Mouse (Mus musculus) midbrain, embryonic 14.5 days (tissue): ENCODE measurements around the gene Gbp4. TPM values are rescaled to one million over a fixed set of nuclear protein-coding genes. Genes with fewer than 3 reads are reported as not detected.
"Not testable (repeated sequence)": the region's sequence is repeated elsewhere in the genome, so short reads cannot be mapped to it uniquely, and the experiment has no call there.

Experiments used
- ATAC-seq: fragments of 200-750 bp; cut with Nextera tagmentation; 2 replicates; pipeline ENCODE4 v1.8.0; 2017; ENCODE audit warnings: moderate number of reproducible peaks, moderate library complexity; ENCODE audit not compliant: low FRiP score, low TSS enrichment
- DNase-seq: peaks from one replicate; pipeline ENCODE4 v3.0.0-alpha.2; 2015
- H3K27ac ChIP-seq: fragments of 300-500 bp; sonication (generic); replicated peaks from 2 replicates; pipeline ENCODE4 v1.5.1; 2014; ENCODE audit warnings: mild to moderate bottlenecking, low read depth, low read length, moderate library complexity
- H3K27me3 ChIP-seq: fragments of 300-500 bp; sonication (generic); 2 replicates; pipeline ENCODE4 v1.6.1; 2014; ENCODE audit warnings: low read length, control low read depth, mixed read lengths; ENCODE audit not compliant: control insufficient read depth, insufficient read depth
- H3K36me3 ChIP-seq: fragments of 300-500 bp; sonication (generic); 2 replicates; pipeline ENCODE4 v1.6.1; 2014; ENCODE audit warnings: low read length, control low read depth; ENCODE audit not compliant: control insufficient read depth, insufficient read depth
- H3K4me1 ChIP-seq: fragments of 300-500 bp; sonication (generic); 2 replicates; pipeline ENCODE4 v1.6.1; 2014; ENCODE audit warnings: mild to moderate bottlenecking, antibody characterized with exemption, low read length, control low read depth; ENCODE audit not compliant: control insufficient read depth, insufficient read depth
- H3K4me2 ChIP-seq: fragments of 300-500 bp; sonication (generic); 2 replicates; pipeline ENCODE4 v1.6.1; 2014; ENCODE audit warnings: mild to moderate bottlenecking, low read length, moderate library complexity
- H3K4me3 ChIP-seq: fragments of 300-500 bp; sonication (generic); replicated peaks from 2 replicates; pipeline ENCODE4 v1.5.1; 2014; ENCODE audit warnings: low read depth, low read length
- H3K9ac ChIP-seq: fragments of 300-500 bp; sonication (generic); replicated peaks from 2 replicates; pipeline ENCODE4 v1.6.1; 2014; ENCODE audit warnings: mild to moderate bottlenecking, low read length, moderate library complexity
- H3K9me3 ChIP-seq: fragments of 300-500 bp; sonication (generic); 2 replicates; pipeline ENCODE4 v1.6.1; 2016; ENCODE audit warnings: low read length, control low read depth, mixed read lengths; ENCODE audit not compliant: control insufficient read depth
- WGBS: fragments of 180-500 bp; shearing (Covaris S2); extraction: QIAGEN DNeasy Blood & Tissue Kit; methylation state at CpG from one replicate; pipeline ENCODE4 v1.1.7; 2014; 5-methylcytosine and 5-hydroxymethylcytosine counted together
- polyA plus RNA-seq: library from polyadenylated mRNA; unstranded; fragments of >200 nt; fragmentation: Nextera tagmentation; extraction: Ambion mirVana; gene quantifications from 2 replicates; pipeline ENCODE4 v1.2.1, GENCODE M21; 2014

Gbp4 gene
- polyA plus RNA-seq, 1 experiment from 2014 or later = 3.4 TPM

DNA sequence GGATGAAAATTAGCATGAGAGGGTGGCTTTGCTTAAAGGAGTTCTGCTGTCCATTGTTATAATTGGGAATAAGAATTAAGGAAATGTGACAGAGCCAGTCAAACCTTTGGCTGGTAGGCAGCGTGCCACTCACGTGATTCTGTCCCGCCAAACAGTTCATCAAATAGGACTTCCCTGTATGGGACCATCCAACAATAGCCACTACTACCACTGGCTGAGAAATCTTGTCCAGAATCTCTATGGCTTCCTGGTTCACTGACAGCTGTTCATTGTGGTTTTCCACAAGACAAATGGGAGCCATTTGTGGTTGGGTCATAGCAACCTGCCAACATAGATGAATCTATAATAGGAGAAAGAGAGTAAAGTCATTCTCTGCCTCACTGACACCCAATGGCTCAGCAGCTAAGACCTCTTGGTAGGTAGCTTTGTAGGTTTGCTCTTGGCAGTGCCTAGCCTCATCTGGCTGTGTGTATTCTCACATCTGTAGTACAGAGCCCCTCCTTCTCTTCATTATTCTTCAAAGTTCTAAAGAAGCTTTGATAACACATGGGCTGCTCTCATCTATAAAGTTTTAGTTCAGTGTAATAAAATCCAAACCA, 2.6 kb downstream of the Gbp4 start:
- not testable (repeated sequence) for H3K4me1 ChIP-seq, DNase-seq, H3K27me3 ChIP-seq, ATAC-seq, H3K4me2 ChIP-seq, H3K27ac ChIP-seq, H3K9ac ChIP-seq, H3K36me3 ChIP-seq, H3K4me3 ChIP-seq, H3K9me3 ChIP-seq
- 74% methylated on average over 3 of the region's 3 CpGs for WGBS

DNA sequence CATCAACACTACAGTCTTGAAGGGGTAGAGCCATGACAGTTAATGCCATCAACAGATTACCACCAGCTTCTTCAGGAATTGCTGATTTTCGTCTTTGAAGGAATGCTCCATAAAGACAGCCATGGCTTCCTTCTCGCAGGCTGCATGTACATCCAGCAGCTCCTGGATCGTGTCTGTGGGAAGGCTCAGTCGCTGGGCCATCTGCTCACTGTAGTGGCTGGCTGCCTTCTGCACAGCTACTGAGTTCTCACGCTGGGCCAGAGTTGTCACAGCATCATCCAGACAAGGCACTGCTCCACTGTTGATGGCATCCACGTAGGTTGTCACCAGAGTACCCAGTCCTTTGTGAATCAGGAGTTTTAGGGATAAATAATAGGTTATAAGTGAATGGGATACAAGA, 17.7 kb downstream of the Gbp4 start:
- H3K9me3 ChIP-seq, H3K36me3 ChIP-seq, H3K4me2 ChIP-seq, H3K27ac ChIP-seq, DNase-seq, H3K4me1 ChIP-seq, H3K4me3 ChIP-seq, ATAC-seq, H3K9ac ChIP-seq, H3K27me3 ChIP-seq: not testable (repeated sequence)
- WGBS = 83% methylated on average over 6 of the region's 6 CpGs

DNA sequence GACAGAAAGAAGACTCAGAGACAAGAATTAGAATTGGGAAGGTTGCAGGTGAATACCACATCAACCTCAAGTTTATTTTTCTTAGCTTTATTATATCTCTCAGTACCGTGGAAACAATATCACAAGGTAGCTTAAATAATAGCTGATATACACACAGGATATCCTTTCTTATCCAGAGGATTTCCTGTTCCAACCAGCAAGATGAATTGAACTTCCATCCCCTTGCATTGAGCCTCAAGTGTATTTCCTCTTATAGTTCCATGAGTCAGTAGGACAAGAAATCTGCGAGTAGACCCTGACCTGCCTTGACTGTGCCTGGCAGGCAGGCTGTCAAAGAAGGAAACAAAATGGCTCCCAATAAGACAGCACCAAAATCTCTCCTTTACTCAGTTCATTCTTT, 23.6 kb downstream of the Gbp4 start:
- no peak for ATAC-seq
- H3K36me3 ChIP-seq = no peaks in the 10 kb centered on the region
- no peaks in the 10 kb centered on the region for H3K4me1 ChIP-seq
- no peaks in the 10 kb centered on the region for H3K27me3 ChIP-seq
- no peak overlapping the region for H3K9ac ChIP-seq
- H3K27ac ChIP-seq = no peak overlapping the region
- DNase-seq = no peak
- no peak overlapping the region for H3K4me3 ChIP-seq
- H3K9me3 ChIP-seq = no peaks in the 10 kb centered on the region
- no peak overlapping the region for H3K4me2 ChIP-seq
- WGBS = 91% methylated on average over 2 of the region's 2 CpGs

GRCm38 (mm10) chr5:105114696-105115095, 24.7 kb downstream of the Gbp4 start:
- H3K27ac ChIP-seq = no peak overlapping the region
- H3K4me1 ChIP-seq = no peaks in the 10 kb centered on the region
- ATAC-seq (no peak), DNase-seq (no peak)
- no peak overlapping the region for H3K4me2 ChIP-seq
- no peaks in the 10 kb centered on the region for H3K36me3 ChIP-seq
- H3K9ac ChIP-seq = no peak overlapping the region
- WGBS = 92% methylated on average over 2 of the region's 2 CpGs
- H3K9me3 ChIP-seq = no peaks in the 10 kb centered on the region
- H3K27me3 ChIP-seq = no peaks in the 10 kb centered on the region
- H3K4me3 ChIP-seq = no peak overlapping the region

DNA sequence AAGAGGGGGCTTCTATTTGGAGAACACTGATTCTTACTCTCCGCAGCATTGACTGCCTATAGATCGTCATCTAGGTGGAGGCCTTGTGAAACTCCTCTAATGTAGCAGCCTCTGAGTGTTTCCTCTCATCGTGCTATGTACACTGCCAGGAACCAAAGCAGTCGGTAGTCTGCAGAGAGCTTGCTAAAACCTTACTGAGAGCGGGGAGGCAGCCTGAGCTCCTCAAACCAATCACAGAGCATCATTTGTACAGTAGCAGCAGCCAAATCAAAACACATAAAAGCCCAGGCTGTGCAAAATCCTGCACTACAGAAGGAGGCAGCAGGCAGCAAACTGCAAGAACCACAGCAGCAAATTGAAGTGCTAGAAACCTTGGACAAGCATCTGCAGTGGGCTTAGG, 25.7 kb downstream of the Gbp4 start:
- Histone ChIP-seq H3K9ac (no peak overlapping the region), H3K4me3 (no peak overlapping the region), H3K27ac (no peak overlapping the region), H3K27me3 (no peaks in the 10 kb centered on the region), H3K9me3 (no peaks in the 10 kb centered on the region), H3K4me2 (no peak overlapping the region), H3K4me1 (no peaks in the 10 kb centered on the region), H3K36me3 (no peaks in the 10 kb centered on the region)
- 90% methylated on average over 5 of the region's 5 CpGs for WGBS
- DNase-seq = no peak
- no peak for ATAC-seq

DNA sequence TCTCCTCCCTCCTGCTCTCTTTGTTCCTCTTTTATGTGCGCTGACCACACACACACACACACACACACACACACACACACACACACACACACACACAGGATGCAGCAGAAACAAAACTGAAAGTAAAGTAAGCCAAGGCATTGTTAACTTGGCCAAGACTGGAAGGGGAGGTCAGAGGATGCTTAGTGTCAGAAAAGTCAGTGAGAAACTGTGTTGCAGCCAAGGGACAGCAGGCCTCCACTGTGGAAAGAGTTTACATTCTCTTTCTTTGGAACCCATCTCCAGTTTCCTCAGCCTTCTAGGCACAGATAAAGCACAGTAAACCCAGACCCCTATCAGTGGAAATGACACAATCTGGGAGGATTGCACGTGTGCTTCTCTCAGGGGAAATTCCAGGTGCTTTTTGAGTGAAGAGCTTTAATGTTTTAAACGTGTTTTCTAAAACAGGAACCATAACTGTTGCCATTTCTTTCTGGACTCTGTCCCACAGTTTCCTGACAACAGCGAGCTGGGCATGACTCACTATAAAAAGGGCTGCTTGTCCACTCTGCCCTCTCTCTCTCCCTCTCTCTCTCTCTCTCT, 29.0 kb downstream of the Gbp4 start:
- H3K4me3 ChIP-seq, DNase-seq, H3K9me3 ChIP-seq, H3K27me3 ChIP-seq, H3K4me2 ChIP-seq, H3K36me3 ChIP-seq, ATAC-seq, H3K27ac ChIP-seq, H3K9ac ChIP-seq, H3K4me1 ChIP-seq: not testable (repeated sequence)
- 15% methylated on average over 4 of the region's 4 CpGs for WGBS

- not testable (repeated sequence) for H3K9ac ChIP-seq, H3K4me2 ChIP-seq, H3K36me3 ChIP-seq, H3K27ac ChIP-seq, DNase-seq, H3K4me3 ChIP-seq, H3K27me3 ChIP-seq, ATAC-seq, H3K9me3 ChIP-seq, H3K4me1 ChIP-seq
- WGBS = 14% methylated on average over 1 of the region's 1 CpGs
Observed at GRCm38 (mm10) chr5:105109775-105110174, 29.6 kb downstream of the Gbp4 start.

DNA sequence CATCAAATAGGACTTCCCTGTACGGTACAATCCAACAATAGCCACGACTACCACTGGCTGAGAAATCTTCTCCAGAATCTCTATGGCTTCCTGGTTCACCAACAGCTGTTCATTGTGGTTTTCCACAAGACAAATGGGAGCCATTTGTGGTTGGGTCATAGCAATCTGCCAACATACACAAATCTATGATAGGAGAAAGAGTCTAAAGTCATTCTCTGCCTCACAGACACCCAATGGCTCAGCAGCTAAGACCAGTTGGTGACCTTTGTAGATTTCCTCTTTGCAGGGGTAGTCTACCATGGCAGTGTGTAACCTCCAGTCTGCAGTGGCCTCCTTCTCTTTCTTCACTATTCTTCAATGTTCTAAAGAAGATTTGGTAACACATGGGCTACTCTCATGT, 33.7 kb downstream of the Gbp4 start:
- not testable (repeated sequence) for H3K4me1 ChIP-seq, H3K4me2 ChIP-seq, H3K9me3 ChIP-seq, ATAC-seq, H3K27me3 ChIP-seq, H3K4me3 ChIP-seq, H3K27ac ChIP-seq, DNase-seq, H3K36me3 ChIP-seq, H3K9ac ChIP-seq
- WGBS = 85% methylated on average over 2 of the region's 2 CpGs

- Histone ChIP-seq H3K4me1 (no peaks in the 10 kb centered on the region), H3K27me3 (no peaks in the 10 kb centered on the region), H3K9me3 (no peaks in the 10 kb centered on the region), H3K4me3 (no peak overlapping the region), H3K4me2 (no peak overlapping the region), H3K27ac (no peak overlapping the region), H3K36me3 (no peaks in the 10 kb centered on the region), H3K9ac (no peak overlapping the region)
- ATAC-seq = no peak
- no peak for DNase-seq
Observed at GRCm38 (mm10) chr5:105081900-105082299, 57.5 kb downstream of the Gbp4 start.
